Mouse (Mus musculus) erythroblast, adult 5-6 weeks (primary cell): ENCODE data around the gene Tcam1. TPM values are rescaled to one million over a fixed set of nuclear protein-coding genes. Genes with fewer than 3 reads are reported as not detected.
A peak's percentile ranks its signal among the peaks of the same experiment; 100 is the strongest.
"Not testable (repeated sequence)": the region's sequence is repeated elsewhere in the genome, so short reads cannot be mapped to it uniquely, and the experiment has no call there.

Experiments
- ATAC-seq: replicated peaks from 2 replicates; pipeline ENCODE4 v1.8.0; 2016; ENCODE audit warnings: moderate number of reproducible peaks, mild to moderate bottlenecking, moderate TSS enrichment, inconsistent platforms; ENCODE audit not compliant: poor library complexity, low FRiP score, severe bottlenecking
- total RNA-seq, 2 experiments: library from RNA; stranded (forward) in 1 of 2; stranded (reverse) in 1 of 2; fragments of 150-400 nt in 1 of 2; fragments of 200-764, 138-1000 nt in 1 of 2; gene quantifications; 2 replicates each; pipeline versions ENCODE4 v1.2.3 to v1.2.4; 2015 to 2017; ENCODE audit warnings: low replicate concordance in 2 of 2

Gene Tcam1
- 0.42 TPM in 1 of 2 replicates, not detected in the other for total RNA-seq (2015; ENCODE audit: low replicate concordance)
- 0.56 TPM in 1 of 2 replicates, not detected in the other for total RNA-seq (2017; ENCODE audit: low replicate concordance)

GRCm38 (mm10) chr11:106276454-106276853 is at the start of gene Tcam1:
Gene Tcam1 (plus strand): TSS chr11:106276672.
- ATAC-seq: peak; percentile 54

GRCm38 (mm10) chr11:106233978-106234377 is 42.5 kb upstream of the Tcam1 start:
- not testable (repeated sequence) for ATAC-seq

GRCm38 (mm10) chr11:106246834-106247233 is 29.6 kb upstream of the Tcam1 start:
- no peak for ATAC-seq

GRCm38 (mm10) chr11:106249326-106249725 is 27.1 kb upstream of the Tcam1 start:
- no peak for ATAC-seq

GRCm38 (mm10) chr11:106254767-106255166 is 21.7 kb upstream of the Tcam1 start:
- ATAC-seq: no peak

- no peak for ATAC-seq
These were observed 21.3 kb upstream of the Tcam1 start for GRCm38 (mm10) chr11:106255174-106255573.

GRCm38 (mm10) chr11:106255685-106256451 is 20.6 kb upstream of the Tcam1 start, which contains the start of the genes Ftsj3 and Psmc5:
Gene Ftsj3 (minus strand): TSS chr11:106256079.
Gene Psmc5 (plus strand): TSS chr11:106256154.
- peak; percentile 96 for ATAC-seq

- ATAC-seq: no peak
These were observed 19.7 kb upstream of the Tcam1 start for GRCm38 (mm10) chr11:106256775-106257174.

GRCm38 (mm10) chr11:106260826-106261450 is 15.5 kb upstream of the Tcam1 start:
- no peak for ATAC-seq

- no peak for ATAC-seq
These were observed 12.5 kb upstream of the Tcam1 start for GRCm38 (mm10) chr11:106263963-106264362.

GRCm38 (mm10) chr11:106264988-106265387 is 11.5 kb upstream of the Tcam1 start:
- ATAC-seq: no peak

- ATAC-seq: no peak
These were observed 10.9 kb upstream of the Tcam1 start for GRCm38 (mm10) chr11:106265570-106265969.

- ATAC-seq: no peak
These were observed 10.0 kb upstream of the Tcam1 start for GRCm38 (mm10) chr11:106266431-106266830.

- ATAC-seq: no peak
These were observed 9.1 kb upstream of the Tcam1 start for GRCm38 (mm10) chr11:106267311-106267852.

- no peak for ATAC-seq
These were observed 8.6 kb upstream of the Tcam1 start for GRCm38 (mm10) chr11:106267871-106268270.

- ATAC-seq: no peak
These were observed 8.0 kb upstream of the Tcam1 start for GRCm38 (mm10) chr11:106268326-106269059.

- no peak for ATAC-seq
These were observed 7.4 kb upstream of the Tcam1 start for GRCm38 (mm10) chr11:106269060-106269431.

- no peak for ATAC-seq
These were observed 5.2 kb upstream of the Tcam1 start for GRCm38 (mm10) chr11:106271131-106271793.

- ATAC-seq: peak; percentile 35; the same call in 1 of the 2 replicates
These were observed 4.5 kb upstream of the Tcam1 start for GRCm38 (mm10) chr11:106271794-106272643.
